Mouse (Mus musculus): ENCODE data around the gene Defa26.
"Not testable (repeated sequence)": the region's sequence is repeated elsewhere in the genome, so short reads cannot be mapped to it uniquely, and the experiment has no call there.

Defa26 gene

GRCm38 (mm10) chr8:21617883-21618282, at the start of gene Defa26:
Defa26 (plus strand) TSS chr8:21618183.
- not testable (repeated sequence) for DNase-seq

- not testable (repeated sequence) for DNase-seq
Measured at GRCm38 (mm10) chr8:21582706-21583105, 35.3 kb upstream of the Defa26 start, which contains the start of gene Defa28. Defa28 (plus strand) TSS chr8:21583006.

GRCm38 (mm10) chr8:21594408-21594807, 23.6 kb upstream of the Defa26 start, which contains the start of gene Gm7861:
Gm7861 (minus strand) TSS chr8:21594508.
- not testable (repeated sequence) for DNase-seq

- DNase-seq = not testable (repeated sequence)
Measured at GRCm38 (mm10) chr8:21655480-21655879, 37.5 kb downstream of the Defa26 start, which contains the start of gene Defa17. Defa17 (plus strand) TSS chr8:21655780.

- not testable (repeated sequence) for DNase-seq
Measured at GRCm38 (mm10) chr8:21665497-21665896, 47.5 kb downstream of the Defa26 start, which contains the start of gene Defa34. Defa34 (plus strand) TSS chr8:21665797.

Data from thymus, postnatal 36 days (tissue).